Mouse (Mus musculus): ENCODE measurements around the gene Dnttip2. TPM values are rescaled to one million over a fixed set of nuclear protein-coding genes. Genes with fewer than 3 reads are reported as not detected.

Gene Dnttip2
- polyA plus RNA-seq, 1 experiment from 2014 or later, result 77.4 TPM

DNA sequence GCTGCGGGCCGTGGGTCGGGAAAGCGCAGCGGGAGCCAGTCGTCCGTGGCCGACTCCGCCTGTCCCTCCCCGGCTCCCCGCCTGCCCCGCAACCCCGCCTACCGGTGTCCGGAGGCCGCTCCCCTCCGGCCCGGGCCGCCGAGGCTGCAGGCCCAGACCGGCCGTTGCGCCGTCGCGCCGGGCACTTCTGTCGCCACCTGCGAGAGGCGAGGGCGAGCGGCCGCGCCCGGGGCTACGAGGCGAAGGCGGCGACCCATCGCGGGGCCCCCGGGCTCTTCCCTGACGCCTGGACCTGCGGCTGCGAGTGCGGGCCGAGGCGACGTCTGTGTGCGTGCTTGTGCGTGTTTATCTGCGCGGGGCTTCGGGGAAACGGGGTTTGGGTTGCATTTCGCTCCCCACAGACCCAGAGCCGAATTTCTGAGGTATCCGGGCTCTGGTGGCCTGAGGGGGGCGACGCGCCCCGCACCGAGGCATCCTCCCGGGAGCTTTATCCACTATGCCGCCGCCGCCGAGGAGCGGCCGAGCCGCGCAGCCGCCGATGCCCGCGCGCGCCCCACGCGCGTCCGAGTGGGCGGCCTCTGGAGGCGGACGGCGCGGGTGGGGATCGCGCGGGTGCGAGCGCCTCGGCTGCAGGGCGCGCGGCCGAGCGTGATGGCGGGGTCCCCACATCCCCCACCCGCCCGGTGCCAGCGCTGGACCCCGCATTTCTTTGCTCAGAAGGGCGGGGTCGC lies 19.2 kb downstream of the Dnttip2 start:
- H3K27me3 ChIP-seq (ENCODE audit: insufficient read depth, poor library complexity, severe bottlenecking), result peaks cover 16% of the 10 kb centered on the region; the same call in 1 of the 2 replicates
- peaks cover 19% of the 10 kb centered on the region for H3K4me1 ChIP-seq
- DNase-seq (ENCODE audit: low spot score), result no peak
- no peaks in the 10 kb centered on the region for H3K9me3 ChIP-seq
- H3K27ac ChIP-seq, result peak overlapping the region; percentile 98
- no peaks in the 10 kb centered on the region for H3K36me3 ChIP-seq
- peak overlapping the region; percentile 88 for H3K4me3 ChIP-seq
- 1% methylated on average over 105 of the region's 105 CpGs for WGBS

- Histone ChIP-seq H3K36me3 (no peaks in the 10 kb centered on the region), H3K9me3 (no peaks in the 10 kb centered on the region), H3K4me1 (peaks cover 19% of the 10 kb centered on the region), H3K27ac (peak within 1 kb of the TSS; percentile 98), H3K4me3 (peak within 1 kb of the TSS; percentile 88), H3K27me3 (ENCODE audit: insufficient read depth, poor library complexity, severe bottlenecking) (peaks cover 24% of the 10 kb centered on the region)
- 10% methylated on average over 37 of the region's 37 CpGs for WGBS
- peak; percentile 95 for DNase-seq (ENCODE audit: low spot score)
These were observed 20.0 kb downstream of the Dnttip2 start, which contains the start of gene Bcar3 for GRCm38 (mm10) chr3:122293954-122294850. TSS of gene Bcar3 (plus strand) at chr3:122294136.

GRCm38 (mm10) chr3:122295511-122295910 lies 21.3 kb downstream of the Dnttip2 start:
- no peak for DNase-seq (ENCODE audit: low spot score)
- H3K9me3 ChIP-seq, result no peaks in the 10 kb centered on the region
- H3K4me3 ChIP-seq, result no peak overlapping the region
- peaks cover 29% of the 10 kb centered on the region for H3K27me3 ChIP-seq (ENCODE audit: insufficient read depth, poor library complexity, severe bottlenecking)
- no peaks in the 10 kb centered on the region for H3K36me3 ChIP-seq
- H3K27ac ChIP-seq, result no peak overlapping the region
- H3K4me1 ChIP-seq, result peaks cover 19% of the 10 kb centered on the region
- WGBS, result 7% methylated on average over 5 of the region's 5 CpGs

DNA sequence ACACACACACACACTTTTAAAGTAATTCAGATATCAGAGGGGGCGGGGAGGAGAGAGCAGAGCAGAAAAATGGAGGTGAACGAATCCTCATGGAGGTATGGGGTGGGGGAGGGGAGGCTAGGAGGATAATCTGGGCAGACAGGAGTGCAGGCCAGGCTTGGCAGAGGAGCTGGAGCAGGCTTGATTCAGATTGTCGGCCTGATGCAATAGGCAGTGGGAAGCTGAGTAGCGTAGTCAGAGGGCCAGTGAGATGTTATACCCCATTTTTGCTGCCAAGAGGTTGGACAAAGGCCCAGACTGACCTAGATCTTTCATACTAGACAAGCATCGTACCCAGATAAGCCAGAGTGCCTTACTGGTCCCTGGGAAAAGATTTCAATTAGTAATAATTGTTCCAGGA lies 22.8 kb downstream of the Dnttip2 start:
- no peaks in the 10 kb centered on the region for H3K36me3 ChIP-seq
- peaks cover 26% of the 10 kb centered on the region for H3K4me1 ChIP-seq
- no peak overlapping the region for H3K27ac ChIP-seq
- H3K4me3 ChIP-seq, result no peak overlapping the region
- 67% methylated on average over 5 of the region's 5 CpGs for WGBS
- DNase-seq (ENCODE audit: low spot score), result no peak
- H3K9me3 ChIP-seq, result no peaks in the 10 kb centered on the region
- H3K27me3 ChIP-seq (ENCODE audit: insufficient read depth, poor library complexity, severe bottlenecking), result peaks cover 41% of the 10 kb centered on the region

DNA sequence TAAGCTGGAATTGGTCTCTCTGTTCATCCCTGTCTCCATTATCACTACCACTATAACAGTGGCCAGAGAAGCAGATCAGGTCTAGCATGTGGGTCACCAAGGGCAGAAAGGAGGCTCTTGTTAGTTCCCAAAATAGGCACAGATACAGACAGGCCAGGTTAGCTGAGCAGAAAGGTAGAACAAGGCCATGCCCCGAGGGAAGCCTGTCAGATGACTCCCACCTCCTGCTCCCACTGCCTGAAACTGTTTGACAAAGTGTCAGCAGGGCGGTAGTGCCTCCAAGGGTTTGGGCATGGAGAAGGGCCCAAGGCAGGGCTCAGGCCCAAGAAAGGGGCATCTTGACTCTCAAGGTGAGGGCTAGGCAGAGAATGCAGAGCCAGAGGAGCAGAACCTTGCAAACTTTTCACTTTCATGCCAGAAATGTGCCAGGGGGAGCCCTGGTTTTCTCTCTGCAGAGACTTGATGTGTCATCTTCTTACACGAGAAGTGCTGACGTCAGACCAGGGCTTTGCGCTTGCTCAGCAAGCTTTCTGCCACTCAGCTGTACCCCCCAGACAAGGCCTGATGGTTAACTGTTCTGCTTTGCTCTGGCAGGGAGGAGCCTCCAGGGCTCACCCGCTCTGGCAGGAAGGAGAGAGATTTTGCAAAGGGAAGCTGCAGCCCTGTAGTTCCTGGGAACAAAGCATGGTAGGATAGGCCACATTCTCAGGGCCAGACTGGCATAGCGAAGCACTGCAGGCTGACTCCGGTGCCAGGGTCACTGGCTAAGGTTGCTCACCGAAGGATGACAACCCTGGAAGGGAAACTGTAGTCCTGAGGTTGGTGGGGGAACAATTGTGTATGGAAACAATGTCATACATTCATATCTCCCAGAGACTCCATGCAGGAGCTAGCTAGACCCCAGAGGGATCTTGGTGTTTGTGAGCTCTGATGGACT lies 27.1 kb downstream of the Dnttip2 start:
- no peak for DNase-seq (ENCODE audit: low spot score)
- no peak overlapping the region for H3K27ac ChIP-seq
- 59% methylated on average over 9 of the region's 9 CpGs for WGBS
- H3K9me3 ChIP-seq, result no peaks in the 10 kb centered on the region
- peaks cover 16% of the 10 kb centered on the region for H3K4me1 ChIP-seq
- peaks cover 69% of the 10 kb centered on the region for H3K27me3 ChIP-seq (ENCODE audit: insufficient read depth, poor library complexity, severe bottlenecking)
- no peak overlapping the region for H3K4me3 ChIP-seq
- no peaks in the 10 kb centered on the region for H3K36me3 ChIP-seq

DNA sequence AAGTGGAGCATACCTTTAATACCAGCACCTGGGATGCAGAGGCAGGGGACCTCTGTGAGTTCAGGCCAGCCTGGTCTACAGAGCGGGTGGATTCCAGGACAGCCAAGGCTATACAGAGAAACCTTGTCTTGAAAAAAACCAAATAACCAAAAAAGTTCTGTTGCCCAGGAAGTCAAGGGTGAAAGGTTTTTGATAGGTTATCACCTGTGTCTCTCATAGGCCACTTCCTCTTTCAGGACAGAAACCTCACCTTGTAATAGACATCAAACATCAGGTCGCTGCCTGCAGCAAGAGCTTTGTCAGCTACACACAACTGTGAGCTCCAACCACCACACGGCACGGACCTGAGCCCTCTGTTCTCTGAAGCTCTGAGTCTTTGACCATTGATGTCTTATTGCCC lies 30.4 kb downstream of the Dnttip2 start:
- DNase-seq (ENCODE audit: low spot score), result no peak
- Histone ChIP-seq H3K4me1 (peaks cover 14% of the 10 kb centered on the region), H3K36me3 (no peaks in the 10 kb centered on the region), H3K9me3 (no peaks in the 10 kb centered on the region), H3K4me3 (no peak overlapping the region), H3K27me3 (ENCODE audit: insufficient read depth, poor library complexity, severe bottlenecking) (peaks cover 74% of the 10 kb centered on the region), H3K27ac (no peak overlapping the region)
- WGBS, result 83% methylated on average over 4 of the region's 4 CpGs

DNA sequence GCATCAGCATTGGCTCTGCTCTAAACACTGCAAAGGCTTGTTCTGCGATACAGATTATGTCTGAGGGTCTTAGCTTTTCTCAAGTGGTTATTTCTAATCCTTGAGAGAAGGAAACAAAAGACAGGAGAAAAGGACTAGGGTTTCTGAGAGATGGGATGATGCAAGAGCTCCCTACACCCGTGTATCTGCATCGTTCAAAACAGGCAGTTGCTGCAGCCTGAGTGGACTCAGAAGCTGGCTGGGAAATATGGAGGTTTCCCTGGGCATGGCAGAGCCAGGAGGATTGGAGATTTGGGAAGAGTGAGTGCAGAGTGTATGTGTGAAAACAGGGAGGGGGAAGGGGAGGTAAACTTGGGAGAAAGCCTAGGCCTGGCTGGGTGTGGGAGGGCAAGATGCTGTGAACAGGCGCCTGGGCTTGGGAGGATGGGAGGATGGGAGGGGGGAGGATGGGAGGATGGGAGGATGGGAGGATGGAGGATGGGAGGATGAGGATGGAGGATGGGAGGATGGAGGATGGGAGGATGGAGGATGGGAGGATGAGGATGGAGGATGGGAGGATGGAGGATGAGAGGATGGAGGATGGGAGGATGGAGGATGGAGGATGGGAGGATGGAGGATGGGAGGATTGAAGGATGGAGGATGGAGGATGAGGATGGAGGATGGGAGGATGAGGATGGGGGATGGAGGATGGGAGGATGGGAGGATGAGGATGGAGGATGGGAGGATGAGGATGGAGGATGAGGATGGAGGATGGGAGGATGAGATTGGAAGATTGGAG lies 33.9 kb downstream of the Dnttip2 start:
- Histone ChIP-seq H3K27me3 (ENCODE audit: insufficient read depth, poor library complexity, severe bottlenecking) (peaks cover 66% of the 10 kb centered on the region), H3K9me3 (no peaks in the 10 kb centered on the region), H3K27ac (no peak overlapping the region), H3K4me3 (no peak overlapping the region), H3K36me3 (no peaks in the 10 kb centered on the region), H3K4me1 (no peaks in the 10 kb centered on the region)
- 60% methylated on average over 4 of the region's 4 CpGs for WGBS
- no peak for DNase-seq (ENCODE audit: low spot score)

DNA sequence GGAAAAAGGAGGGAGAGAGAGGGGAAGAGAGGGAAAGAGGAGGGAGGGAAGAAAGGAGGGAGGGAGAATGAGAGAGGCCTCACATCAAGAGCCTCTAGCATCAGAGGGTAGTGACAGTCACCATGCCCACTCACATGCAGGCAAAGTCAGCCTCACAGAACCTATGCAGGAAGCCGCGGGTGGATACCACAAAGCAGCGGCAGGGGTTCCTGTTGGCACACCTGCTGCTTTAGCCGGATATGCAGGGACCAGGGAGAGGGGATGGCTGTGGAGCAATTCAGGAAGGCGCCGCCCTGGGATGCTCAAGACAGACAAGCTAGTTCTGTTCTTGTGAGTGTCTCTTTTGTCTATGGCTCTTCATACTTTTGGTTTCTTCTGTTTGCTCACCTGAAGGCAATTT lies 34.8 kb downstream of the Dnttip2 start:
- H3K27me3 ChIP-seq (ENCODE audit: insufficient read depth, poor library complexity, severe bottlenecking), result peaks cover 62% of the 10 kb centered on the region
- WGBS, result 25% methylated on average over 6 of the region's 6 CpGs
- H3K4me1 ChIP-seq, result peaks cover 4% of the 10 kb centered on the region

GRCm38 (mm10) chr3:122312078-122312477 lies 37.9 kb downstream of the Dnttip2 start:
- Histone ChIP-seq H3K27me3 (ENCODE audit: insufficient read depth, poor library complexity, severe bottlenecking) (peaks cover 63% of the 10 kb centered on the region), H3K4me1 (peaks cover 18% of the 10 kb centered on the region), H3K4me3 (no peak overlapping the region), H3K27ac (no peak overlapping the region), H3K36me3 (no peaks in the 10 kb centered on the region), H3K9me3 (no peaks in the 10 kb centered on the region)
- DNase-seq (ENCODE audit: low spot score), result peak; percentile 87
- WGBS, result 22% methylated on average over 2 of the region's 2 CpGs

More for the DNA sequence above, 34.8 kb downstream of the Dnttip2 start:
- Histone ChIP-seq H3K27ac (no peak overlapping the region), H3K9me3 (no peaks in the 10 kb centered on the region), H3K36me3 (no peaks in the 10 kb centered on the region), H3K4me3 (no peak overlapping the region)
- DNase-seq (ENCODE audit: low spot score), result no peak

DNA sequence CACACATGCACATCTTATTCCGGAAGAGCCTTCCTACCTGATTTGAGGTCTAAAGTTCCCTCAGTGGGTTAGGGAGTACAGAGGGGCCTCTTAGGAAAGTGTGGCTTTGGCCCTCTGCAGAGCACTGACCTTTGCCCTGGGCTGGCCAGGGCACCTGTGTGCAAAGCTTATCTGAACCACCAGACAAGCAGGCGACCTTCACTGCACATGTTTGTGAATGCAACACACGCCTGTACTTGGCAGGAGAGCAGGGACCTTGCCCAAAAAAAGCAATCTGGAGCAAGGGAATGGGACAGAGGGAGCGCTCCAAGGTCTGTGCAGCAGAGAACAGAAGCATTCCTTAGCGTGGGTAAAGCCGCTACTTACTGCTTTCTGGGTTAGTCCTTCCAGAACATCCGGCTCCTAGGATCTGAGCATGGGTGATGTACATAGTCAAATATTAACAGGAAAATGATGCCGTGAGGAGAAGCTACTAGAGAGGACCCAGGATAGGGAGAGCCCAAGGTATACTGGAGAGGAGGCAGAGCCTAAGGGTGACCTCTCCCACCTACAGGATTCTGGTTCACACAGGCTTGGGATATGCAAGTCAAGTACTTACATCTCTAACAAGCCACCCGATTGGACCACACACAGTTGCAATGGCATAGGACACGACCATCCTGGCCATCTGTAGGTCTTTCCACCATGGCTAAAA lies 38.9 kb downstream of the Dnttip2 start:
- Histone ChIP-seq H3K27ac (no peak overlapping the region), H3K4me1 (peaks cover 23% of the 10 kb centered on the region), H3K27me3 (ENCODE audit: insufficient read depth, poor library complexity, severe bottlenecking) (peaks cover 65% of the 10 kb centered on the region), H3K4me3 (no peak overlapping the region), H3K36me3 (no peaks in the 10 kb centered on the region), H3K9me3 (no peaks in the 10 kb centered on the region)
- no peak for DNase-seq (ENCODE audit: low spot score)
- 61% methylated on average over 10 of the region's 10 CpGs for WGBS

- Histone ChIP-seq H3K36me3 (no peaks in the 10 kb centered on the region), H3K27ac (peak overlapping the region; percentile 59), H3K4me3 (no peak overlapping the region), H3K4me1 (peaks cover 23% of the 10 kb centered on the region), H3K9me3 (no peaks in the 10 kb centered on the region), H3K27me3 (ENCODE audit: insufficient read depth, poor library complexity, severe bottlenecking) (peaks cover 65% of the 10 kb centered on the region)
- WGBS, result 17% methylated on average over 7 of the region's 7 CpGs
- peak; percentile 79 for DNase-seq (ENCODE audit: low spot score)
These were observed 39.7 kb downstream of the Dnttip2 start for GRCm38 (mm10) chr3:122313936-122314335.
